Mouse (Mus musculus): ENCODE results near the gene Dcaf17. TPM values are rescaled to one million over a fixed set of nuclear protein-coding genes. Genes with fewer than 3 reads are reported as not detected.
A peak's percentile ranks its signal among the peaks of the same experiment; 100 is the strongest.

Gene Dcaf17
- polyA plus RNA-seq, 1 experiment from 2014 or later, result 43.6 TPM

DNA sequence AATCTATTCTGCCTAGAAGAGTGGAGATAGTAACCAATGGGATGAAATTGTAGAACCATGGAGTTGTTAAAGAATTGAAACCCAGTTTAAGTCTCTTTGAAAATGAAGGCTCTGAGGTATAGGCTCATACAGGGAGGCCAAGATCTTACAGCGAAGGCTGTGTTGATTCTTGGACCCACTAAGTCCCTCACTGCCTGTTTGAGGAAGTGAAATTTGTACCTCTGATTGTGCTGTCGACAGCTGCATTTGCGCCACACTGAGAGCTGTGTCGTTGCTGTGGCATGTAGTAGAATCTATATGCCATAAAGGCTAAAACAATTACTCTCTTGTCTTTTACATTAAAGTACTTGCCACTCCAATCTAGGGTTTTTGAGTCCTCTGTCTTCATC lies 48.2 kb downstream of the Dcaf17 start:
- Histone ChIP-seq H3K4me1 (replicated peaks; ENCODE audit: control insufficient read depth, insufficient read depth, low read length) (no peaks in the 10 kb centered on the region), H3K36me3 (ENCODE audit: control insufficient read depth, insufficient read depth, low read length) (no peaks in the 10 kb centered on the region), H3K9me3 (ENCODE audit: control insufficient read depth, low read length) (no peaks in the 10 kb centered on the region), H3K27ac (ENCODE audit: low read depth, low read length) (no peak overlapping the region), H3K9ac (ENCODE audit: low read length) (no peak overlapping the region), H3K27me3 (ENCODE audit: control insufficient read depth, insufficient read depth, low read length) (no peaks in the 10 kb centered on the region), H3K4me3 (ENCODE audit: low read depth, low read length) (no peak overlapping the region), H3K4me2 (ENCODE audit: low read depth, low read length, severe bottlenecking) (no peak overlapping the region)
- ATAC-seq (replicated peaks; ENCODE audit: low FRiP score) (no peak), DNase-seq (ENCODE audit: low spot score) (no peak)
- 87% methylated on average over 4 of the region's 4 CpGs for WGBS

DNA sequence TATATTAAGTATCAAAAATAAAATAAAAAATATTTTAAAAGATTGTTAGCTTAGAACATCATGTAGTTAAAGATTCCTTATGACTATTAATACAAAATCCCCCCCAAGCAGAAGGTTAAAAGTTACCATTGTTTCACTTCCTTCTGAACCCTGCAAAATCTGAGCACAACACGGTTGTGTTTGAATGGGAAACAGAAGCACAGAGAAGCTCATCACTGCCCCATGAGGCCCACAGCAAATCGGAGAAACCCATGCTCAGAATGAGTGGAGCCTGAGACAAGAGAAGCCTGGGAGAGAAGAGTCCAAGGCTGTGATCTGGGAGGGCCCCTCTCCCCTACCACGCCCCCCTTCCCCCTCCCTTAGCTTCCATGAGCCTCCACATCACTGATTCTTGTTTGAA lies 49.6 kb downstream of the Dcaf17 start:
- ATAC-seq (replicated peaks; ENCODE audit: low FRiP score) (no peak), DNase-seq (ENCODE audit: low spot score) (no peak)
- no peak overlapping the region for H3K4me2 ChIP-seq (ENCODE audit: low read depth, low read length, severe bottlenecking)
- no peaks in the 10 kb centered on the region for H3K36me3 ChIP-seq (ENCODE audit: control insufficient read depth, insufficient read depth, low read length)
- no peak overlapping the region for H3K9ac ChIP-seq (ENCODE audit: low read length)
- no peak overlapping the region for H3K27ac ChIP-seq (ENCODE audit: low read depth, low read length)
- no peaks in the 10 kb centered on the region for H3K9me3 ChIP-seq (ENCODE audit: control insufficient read depth, low read length)
- H3K4me3 ChIP-seq (ENCODE audit: low read depth, low read length), result no peak overlapping the region
- H3K27me3 ChIP-seq (ENCODE audit: control insufficient read depth, insufficient read depth, low read length), result no peaks in the 10 kb centered on the region
- 78% methylated on average over 3 of the region's 3 CpGs for WGBS
- H3K4me1 ChIP-seq (replicated peaks; ENCODE audit: control insufficient read depth, insufficient read depth, low read length), result no peaks in the 10 kb centered on the region

DNA sequence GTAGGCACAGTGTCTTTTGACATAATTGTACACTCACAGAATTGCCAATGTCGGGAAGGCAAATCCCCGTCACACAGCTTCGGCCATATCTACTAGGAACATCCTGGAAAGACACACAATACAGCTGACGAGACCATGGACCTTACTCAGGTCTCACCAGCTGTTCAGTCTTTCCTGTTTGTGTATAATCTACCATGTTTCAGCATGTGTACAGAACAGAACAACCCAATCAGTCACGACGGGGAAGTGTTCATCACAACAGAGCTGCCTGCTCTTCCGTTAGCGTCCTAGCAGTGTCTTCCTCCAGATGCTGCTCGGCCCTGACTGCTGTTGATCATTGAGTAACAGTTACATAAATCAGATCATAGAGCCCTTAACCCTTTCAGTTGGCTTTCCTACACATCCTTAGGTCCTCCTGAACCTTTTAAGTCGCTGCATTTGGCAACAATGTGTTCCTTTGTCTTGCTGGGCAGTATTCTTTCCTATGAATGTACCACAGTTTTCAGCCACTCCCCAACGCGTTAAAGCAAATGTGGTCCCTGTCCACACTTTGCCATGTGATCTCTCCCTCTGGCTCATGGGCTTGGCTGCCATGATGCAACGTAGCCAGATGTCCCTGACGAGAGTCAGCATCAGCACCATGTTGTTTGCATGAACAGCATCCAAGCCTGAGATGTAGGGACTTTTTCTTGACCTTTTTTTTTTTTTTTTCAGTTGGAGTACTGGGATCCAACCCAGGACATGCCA lies 50.5 kb downstream of the Dcaf17 start:
- H3K36me3 ChIP-seq (ENCODE audit: control insufficient read depth, insufficient read depth, low read length), result no peaks in the 10 kb centered on the region
- no peak overlapping the region for H3K27ac ChIP-seq (ENCODE audit: low read depth, low read length)
- H3K4me1 ChIP-seq (replicated peaks; ENCODE audit: control insufficient read depth, insufficient read depth, low read length), result no peaks in the 10 kb centered on the region
- H3K27me3 ChIP-seq (ENCODE audit: control insufficient read depth, insufficient read depth, low read length), result no peaks in the 10 kb centered on the region
- ATAC-seq (replicated peaks; ENCODE audit: low FRiP score), result no peak
- no peak for DNase-seq (ENCODE audit: low spot score)
- H3K9ac ChIP-seq (ENCODE audit: low read length), result no peak overlapping the region
- WGBS, result 87% methylated on average over 14 of the region's 14 CpGs
- no peak overlapping the region for H3K4me3 ChIP-seq (ENCODE audit: low read depth, low read length)
- no peaks in the 10 kb centered on the region for H3K9me3 ChIP-seq (ENCODE audit: control insufficient read depth, low read length)
- no peak overlapping the region for H3K4me2 ChIP-seq (ENCODE audit: low read depth, low read length, severe bottlenecking)

DNA sequence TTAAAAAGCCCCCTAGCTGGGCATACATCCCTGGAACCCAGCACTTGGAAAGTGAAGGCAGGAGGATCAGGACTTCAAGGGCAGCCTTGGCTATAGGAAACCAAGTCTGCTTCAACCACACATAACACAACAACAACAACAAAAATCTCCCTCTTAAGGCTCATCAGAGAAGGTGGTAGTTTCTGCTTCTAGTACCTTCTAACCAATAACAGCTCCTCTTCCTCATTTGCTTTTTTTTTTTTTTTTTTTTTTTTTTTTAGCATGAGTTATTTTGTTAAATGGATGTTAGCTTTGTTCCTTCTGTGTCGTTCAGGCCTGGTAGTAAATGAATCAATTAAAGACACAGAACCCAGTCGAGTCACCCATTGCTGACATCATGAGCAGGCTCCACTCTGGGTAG lies 52.1 kb downstream of the Dcaf17 start:
- no peaks in the 10 kb centered on the region for H3K27me3 ChIP-seq (ENCODE audit: control insufficient read depth, insufficient read depth, low read length)
- H3K4me1 ChIP-seq (replicated peaks; ENCODE audit: control insufficient read depth, insufficient read depth, low read length), result no peaks in the 10 kb centered on the region
- DNase-seq (ENCODE audit: low spot score), result no peak
- no peak for ATAC-seq (replicated peaks; ENCODE audit: low FRiP score)
- no peaks in the 10 kb centered on the region for H3K9me3 ChIP-seq (ENCODE audit: control insufficient read depth, low read length)
- no peak overlapping the region for H3K27ac ChIP-seq (ENCODE audit: low read depth, low read length)
- H3K9ac ChIP-seq (ENCODE audit: low read length), result no peak overlapping the region
- H3K4me3 ChIP-seq (ENCODE audit: low read depth, low read length), result no peak overlapping the region
- H3K36me3 ChIP-seq (ENCODE audit: control insufficient read depth, insufficient read depth, low read length), result no peaks in the 10 kb centered on the region
- 77% methylated on average over 2 of the region's 2 CpGs for WGBS
- H3K4me2 ChIP-seq (ENCODE audit: low read depth, low read length, severe bottlenecking), result no peak overlapping the region

DNA sequence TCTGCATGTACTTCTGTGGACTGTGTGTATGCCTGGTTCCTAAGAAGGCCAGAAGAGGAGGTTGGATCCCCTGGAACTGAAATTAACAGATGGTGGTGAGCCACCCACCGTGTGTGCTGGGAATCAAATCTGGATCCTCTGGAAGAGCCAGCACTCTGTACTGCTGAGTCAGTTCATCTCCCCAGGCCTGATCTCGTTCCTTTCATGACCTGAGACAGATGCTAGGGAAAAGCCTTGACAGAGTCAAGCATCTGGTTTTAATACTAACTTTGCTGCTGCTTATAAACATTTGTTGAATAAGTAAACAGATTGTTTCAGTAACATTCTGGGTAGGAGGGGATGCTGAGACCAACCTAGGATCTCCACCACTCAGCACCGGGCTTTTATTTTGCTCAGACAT lies 53.4 kb downstream of the Dcaf17 start:
- Histone ChIP-seq H3K4me2 (ENCODE audit: low read depth, low read length, severe bottlenecking) (no peak overlapping the region), H3K36me3 (ENCODE audit: control insufficient read depth, insufficient read depth, low read length) (no peaks in the 10 kb centered on the region), H3K4me3 (ENCODE audit: low read depth, low read length) (no peak overlapping the region), H3K27ac (ENCODE audit: low read depth, low read length) (no peak overlapping the region), H3K9me3 (ENCODE audit: control insufficient read depth, low read length) (no peaks in the 10 kb centered on the region), H3K9ac (ENCODE audit: low read length) (no peak overlapping the region), H3K27me3 (ENCODE audit: control insufficient read depth, insufficient read depth, low read length) (no peaks in the 10 kb centered on the region), H3K4me1 (replicated peaks; ENCODE audit: control insufficient read depth, insufficient read depth, low read length) (no peaks in the 10 kb centered on the region)
- 89% methylated on average over 3 of the region's 3 CpGs for WGBS
- DNase-seq (ENCODE audit: low spot score) (no peak), ATAC-seq (replicated peaks; ENCODE audit: low FRiP score) (no peak)

DNA sequence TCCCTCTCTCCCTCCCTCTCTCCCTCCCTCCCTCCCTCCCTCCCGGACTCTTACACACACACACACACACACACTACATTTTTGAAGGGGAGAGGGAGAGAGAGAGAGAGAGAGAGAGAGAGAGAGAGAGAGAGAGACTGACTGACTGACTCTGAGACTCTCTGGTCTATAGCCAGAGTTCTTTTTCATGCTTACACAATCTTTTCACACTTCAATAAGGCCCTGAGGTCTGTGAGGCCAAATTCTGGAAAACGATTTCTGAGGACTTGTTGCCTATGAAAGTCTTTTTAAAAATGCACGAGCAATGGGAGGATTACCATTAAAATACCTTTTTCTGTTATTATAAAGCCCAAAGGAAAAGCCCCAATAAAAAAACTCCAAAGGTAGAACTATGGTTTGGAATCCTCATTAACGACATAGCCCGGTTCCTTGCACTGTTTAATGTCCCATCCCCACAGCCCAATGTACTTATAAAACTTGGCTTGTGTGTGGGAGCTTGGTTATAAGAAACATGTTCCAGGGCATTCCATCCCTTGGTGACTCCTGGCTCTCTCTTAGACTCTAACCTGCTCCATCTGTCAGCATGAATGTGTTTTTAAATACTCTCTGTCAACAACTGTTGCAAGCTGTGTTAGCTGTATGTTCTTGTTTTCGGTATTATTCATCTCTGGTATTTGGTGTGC lies 58.5 kb downstream of the Dcaf17 start:
- H3K9ac ChIP-seq (ENCODE audit: low read length), result no peak overlapping the region
- ATAC-seq (replicated peaks; ENCODE audit: low FRiP score) (no peak), DNase-seq (ENCODE audit: low spot score) (no peak)
- H3K4me3 ChIP-seq (ENCODE audit: low read depth, low read length), result no peak overlapping the region
- H3K27me3 ChIP-seq (ENCODE audit: control insufficient read depth, insufficient read depth, low read length), result peaks cover 8% of the 10 kb centered on the region
- no peaks in the 10 kb centered on the region for H3K36me3 ChIP-seq (ENCODE audit: control insufficient read depth, insufficient read depth, low read length)
- H3K9me3 ChIP-seq (ENCODE audit: control insufficient read depth, low read length), result no peaks in the 10 kb centered on the region; the same call in 1 of the 2 replicates
- peaks cover 9% of the 10 kb centered on the region; the same call in 1 of the 2 replicates for H3K4me1 ChIP-seq (replicated peaks; ENCODE audit: control insufficient read depth, insufficient read depth, low read length)
- H3K27ac ChIP-seq (ENCODE audit: low read depth, low read length), result no peak overlapping the region
- WGBS, result 83% methylated on average over 6 of the region's 6 CpGs
- H3K4me2 ChIP-seq (ENCODE audit: low read depth, low read length, severe bottlenecking), result no peak overlapping the region

DNA sequence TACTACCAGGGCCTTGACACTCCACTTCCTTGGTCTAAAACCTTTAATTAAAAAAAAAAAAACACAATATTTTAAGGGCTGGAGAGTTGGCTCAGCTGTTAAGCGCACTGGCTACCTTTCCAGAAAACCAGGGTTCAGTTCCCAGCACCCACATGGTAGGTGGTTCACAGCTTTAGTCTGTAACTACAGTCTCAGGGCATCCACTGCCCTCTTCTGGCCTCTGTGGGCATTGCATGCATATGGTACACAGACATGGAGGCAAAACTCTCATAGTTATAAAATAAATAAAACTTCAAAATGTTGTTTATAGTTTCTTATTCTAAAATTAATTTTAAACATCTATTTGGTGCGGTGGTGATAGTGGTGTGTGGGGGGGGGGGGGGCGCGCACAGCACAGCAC lies 61.0 kb downstream of the Dcaf17 start:
- H3K27me3 ChIP-seq (ENCODE audit: control insufficient read depth, insufficient read depth, low read length), result peaks cover 8% of the 10 kb centered on the region
- DNase-seq (ENCODE audit: low spot score) (no peak), ATAC-seq (replicated peaks; ENCODE audit: low FRiP score) (no peak)
- no peak overlapping the region for H3K27ac ChIP-seq (ENCODE audit: low read depth, low read length)
- 94% methylated on average over 4 of the region's 4 CpGs for WGBS
- no peak overlapping the region for H3K9ac ChIP-seq (ENCODE audit: low read length)
- H3K36me3 ChIP-seq (ENCODE audit: control insufficient read depth, insufficient read depth, low read length), result no peaks in the 10 kb centered on the region
- H3K4me2 ChIP-seq (ENCODE audit: low read depth, low read length, severe bottlenecking), result no peak overlapping the region
- peaks cover 9% of the 10 kb centered on the region; the same call in 1 of the 2 replicates for H3K4me1 ChIP-seq (replicated peaks; ENCODE audit: control insufficient read depth, insufficient read depth, low read length)
- H3K4me3 ChIP-seq (ENCODE audit: low read depth, low read length), result no peak overlapping the region
- no peaks in the 10 kb centered on the region; the same call in 1 of the 2 replicates for H3K9me3 ChIP-seq (ENCODE audit: control insufficient read depth, low read length)

DNA sequence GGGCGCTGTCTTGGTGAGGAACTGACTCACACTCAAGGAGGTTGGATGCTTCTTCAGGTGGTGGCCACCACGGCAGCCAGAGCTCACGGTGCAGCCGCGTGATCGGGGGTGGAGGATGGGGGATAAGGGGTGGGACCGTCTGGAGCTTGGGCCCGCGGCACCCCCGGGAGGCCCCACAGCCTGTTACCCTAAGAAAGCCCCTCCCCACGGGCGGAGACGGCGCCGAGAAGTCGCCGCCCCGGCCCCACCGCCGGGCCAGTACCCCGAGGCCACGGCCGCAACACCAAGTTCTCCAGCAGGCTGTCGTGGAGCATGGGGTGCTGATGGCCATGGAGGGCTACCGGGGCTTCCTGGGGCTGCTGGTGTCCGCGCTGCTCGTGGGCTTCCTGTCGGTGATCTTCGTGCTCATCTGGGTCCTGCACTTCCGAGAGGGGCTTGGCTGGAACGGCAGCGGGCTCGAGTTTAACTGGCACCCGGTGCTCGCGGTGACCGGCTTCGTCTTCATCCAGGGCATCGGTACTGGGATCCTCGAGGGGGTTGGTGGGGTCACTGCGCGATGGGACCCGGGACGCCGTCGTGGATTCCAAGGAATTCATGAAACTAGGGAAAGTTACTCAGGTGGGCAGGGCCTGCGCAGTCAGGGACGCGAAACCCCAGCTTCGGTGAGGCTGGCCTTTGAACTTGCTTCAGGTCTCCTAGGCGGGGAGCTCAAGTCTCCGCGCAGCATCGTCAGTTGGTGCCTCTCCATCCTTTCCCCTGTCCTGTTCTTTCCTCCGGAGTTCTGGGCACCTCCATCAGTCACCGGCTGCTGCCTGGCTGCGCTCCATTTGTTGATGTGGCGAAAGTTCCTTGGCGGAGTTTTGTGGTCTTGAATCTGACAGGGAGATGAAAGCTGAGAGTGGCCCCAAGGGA lies 62.9 kb downstream of the Dcaf17 start, which contains the start of gene Cybrd1:
TSS of gene Cybrd1 (plus strand) at position 127 of the 912 bp plus-strand sequence.
- H3K9me3 ChIP-seq (ENCODE audit: control insufficient read depth, low read length), result no peaks in the 10 kb centered on the region; the same call in 1 of the 2 replicates
- H3K36me3 ChIP-seq (ENCODE audit: control insufficient read depth, insufficient read depth, low read length), result no peaks in the 10 kb centered on the region
- H3K4me2 ChIP-seq (ENCODE audit: low read depth, low read length, severe bottlenecking), result peak within 1 kb of the TSS; percentile 87
- DNase-seq (ENCODE audit: low spot score) (peak; percentile 63), ATAC-seq (replicated peaks; ENCODE audit: low FRiP score) (0 out of 2 replicates have a peak, but pooled peaks have one; percentile 33)
- peak within 1 kb of the TSS; percentile 39 for H3K4me3 ChIP-seq (ENCODE audit: low read depth, low read length)
- H3K27me3 ChIP-seq (ENCODE audit: control insufficient read depth, insufficient read depth, low read length), result peaks cover 8% of the 10 kb centered on the region
- H3K4me1 ChIP-seq (replicated peaks; ENCODE audit: control insufficient read depth, insufficient read depth, low read length), result peaks cover 12% of the 10 kb centered on the region
- no peak within 1 kb of the TSS for H3K27ac ChIP-seq (ENCODE audit: low read depth, low read length)
- 2% methylated on average over 57 of the region's 60 CpGs for WGBS
- peak within 1 kb of the TSS; percentile 59 for H3K9ac ChIP-seq (ENCODE audit: low read length)

Measured in forebrain, embryonic 11.5 days (tissue).